Mouse (Mus musculus): ENCODE data around the gene Entr1.

- TF ChIP-seq POLR2A (IDR thresholded peaks at IDR 0.05; ENCODE audit: borderline replicate concordance, extremely low read depth, low read depth, low read length) (no peak), CTCF (IDR thresholded peaks at IDR 0.05; ENCODE audit: insufficient read depth, low read length) (no peak)
Measured at GRCm38 (mm10) chr2:26368572-26368971, 20.5 kb downstream of the Entr1 start.
